Mouse (Mus musculus) erythroblast, embryonic 14.5 days (primary cell): ENCODE data around the gene Pik3r2. TPM values are rescaled to one million over a fixed set of nuclear protein-coding genes. Genes with fewer than 3 reads are reported as not detected.

Source experiments
- H3K27me3 ChIP-seq: 2 replicates; pipeline ENCODE4 v1.6.1; 2012; ENCODE audit warnings: inconsistent platforms; ENCODE audit not compliant: control insufficient read depth
- H3K36me3 ChIP-seq: 2 replicates; pipeline ENCODE4 v1.6.1; 2012; ENCODE audit warnings: mild to moderate bottlenecking, inconsistent platforms; ENCODE audit not compliant: control insufficient read depth
- H3K4me1 ChIP-seq: 2 replicates; pipeline ENCODE4 v1.6.1; 2012; ENCODE audit warnings: inconsistent platforms; ENCODE audit not compliant: control insufficient read depth
- H3K4me3 ChIP-seq: replicated peaks from 2 replicates; pipeline ENCODE3; 2012; ENCODE audit warnings: moderate library complexity, mild to moderate bottlenecking, inconsistent platforms
- H3K9me3 ChIP-seq: 2 replicates; pipeline ENCODE4 v1.6.1; 2012; ENCODE audit warnings: low read length, inconsistent platforms, mixed read lengths; ENCODE audit not compliant: control insufficient read depth
- GATA1 ChIP-seq: IDR thresholded peaks from 2 replicates; pipeline ENCODE4 v1.6.1; 2012; ENCODE audit warnings: low read length, inconsistent platforms, mixed read lengths
- TAL1 ChIP-seq: IDR thresholded peaks from 3 replicates; pipeline ENCODE4 v1.6.1; 2012; ENCODE audit warnings: low read length, inconsistent platforms, mixed read lengths
- polyA plus RNA-seq: library from polyadenylated mRNA; stranded (reverse); fragments of >175 nt; gene quantifications from 2 replicates; pipeline ENCODE4 v1.2.3, GENCODE M21; 2012

The Pik3r2 gene
- polyA plus RNA-seq, 1 experiment: 3.8 TPM

DNA sequence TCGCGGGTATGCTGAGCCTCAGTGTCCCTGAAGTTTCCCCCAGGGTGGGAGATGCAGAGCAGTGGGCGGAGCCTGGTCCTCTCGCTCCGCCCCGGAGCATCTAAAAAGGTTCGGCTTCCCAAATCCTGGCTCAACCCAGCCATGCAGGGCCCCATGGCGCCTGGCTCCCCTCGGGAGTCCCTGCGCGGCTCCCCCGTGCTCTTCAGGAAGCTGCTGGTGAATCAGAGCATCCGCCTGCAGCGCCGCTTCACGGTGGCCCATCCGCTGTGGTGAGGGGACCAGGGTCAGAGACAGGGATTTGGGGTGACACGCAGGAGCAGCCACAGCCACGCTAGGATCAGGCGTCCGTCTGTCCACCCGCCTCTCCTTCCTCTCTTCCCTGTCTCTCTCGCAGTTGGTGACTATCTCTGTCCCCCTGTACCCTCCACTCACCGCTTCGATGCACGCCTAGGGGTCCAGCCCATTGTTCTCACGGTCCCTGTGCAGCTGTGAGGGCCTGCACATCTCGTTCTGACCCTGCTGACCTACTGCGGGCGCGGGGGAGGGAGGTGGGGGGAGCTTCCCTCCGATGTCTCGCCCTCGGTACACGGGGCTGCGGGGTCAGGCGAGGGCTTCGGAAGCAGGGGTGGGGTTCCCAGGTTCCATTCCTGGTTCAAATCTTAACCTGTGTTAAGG lies 33.4 kb downstream of the Pik3r2 start:
- no peak overlapping the region for H3K4me3 ChIP-seq
- peaks cover 94% of the 10 kb centered on the region for H3K27me3 ChIP-seq
- TF ChIP-seq GATA1: no peak
- no peak for TF ChIP-seq TAL1

GRCm38 (mm10) chr8:70742176-70742575 lies 34.3 kb downstream of the Pik3r2 start:
- Histone ChIP-seq H3K4me1 (peaks cover 4% of the 10 kb centered on the region), H3K27me3 (peaks cover 90% of the 10 kb centered on the region), H3K36me3 (no peaks in the 10 kb centered on the region), H3K4me3 (no peak overlapping the region), H3K9me3 (no peaks in the 10 kb centered on the region; the same call in 1 of the 2 replicates)
- TF ChIP-seq TAL1: no peak
- no peak for TF ChIP-seq GATA1

More for the DNA sequence above, 33.4 kb downstream of the Pik3r2 start:
- Histone ChIP-seq H3K9me3 (no peaks in the 10 kb centered on the region; the same call in 1 of the 2 replicates), H3K36me3 (peaks cover 2% of the 10 kb centered on the region; the same call in 1 of the 2 replicates), H3K4me1 (peaks cover 4% of the 10 kb centered on the region)

GRCm38 (mm10) chr8:70741661-70742060 lies 34.9 kb downstream of the Pik3r2 start:
- peaks cover 4% of the 10 kb centered on the region for H3K4me1 ChIP-seq
- TF ChIP-seq TAL1 (no peak), GATA1 (no peak)
- no peaks in the 10 kb centered on the region for H3K36me3 ChIP-seq
- peaks cover 86% of the 10 kb centered on the region for H3K27me3 ChIP-seq
- H3K9me3 ChIP-seq: no peaks in the 10 kb centered on the region; the same call in 1 of the 2 replicates
- H3K4me3 ChIP-seq: no peak overlapping the region

- no peak for TF ChIP-seq GATA1
- TF ChIP-seq TAL1: no peak
- H3K27me3 ChIP-seq: peaks cover 55% of the 10 kb centered on the region
- no peaks in the 10 kb centered on the region for H3K36me3 ChIP-seq
- no peak overlapping the region for H3K4me3 ChIP-seq
- no peaks in the 10 kb centered on the region for H3K4me1 ChIP-seq
- no peaks in the 10 kb centered on the region; the same call in 1 of the 2 replicates for H3K9me3 ChIP-seq
Measured at GRCm38 (mm10) chr8:70738211-70738610, 38.3 kb downstream of the Pik3r2 start.

DNA sequence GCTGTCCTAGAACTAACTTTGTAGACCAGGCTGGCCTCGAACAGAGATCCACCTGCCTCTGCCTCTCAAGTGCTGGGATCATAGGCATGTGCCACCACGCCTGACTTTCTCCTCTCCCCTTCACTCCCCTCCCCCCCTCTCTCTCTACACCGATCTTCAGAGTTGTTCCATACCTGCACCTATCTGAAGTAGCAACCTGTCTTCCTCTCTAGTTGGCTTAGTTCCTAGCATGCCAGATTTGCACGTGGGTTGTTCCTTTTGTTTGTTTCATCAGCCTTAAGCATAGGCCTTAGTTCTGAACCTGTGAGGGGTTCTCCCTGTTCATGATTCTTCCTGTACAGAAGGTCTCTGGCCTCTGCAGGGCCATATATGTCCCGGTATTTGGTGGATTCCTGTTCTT lies 38.8 kb downstream of the Pik3r2 start:
- Histone ChIP-seq H3K36me3 (no peaks in the 10 kb centered on the region), H3K4me3 (no peak overlapping the region), H3K9me3 (no peaks in the 10 kb centered on the region), H3K27me3 (peaks cover 52% of the 10 kb centered on the region), H3K4me1 (no peaks in the 10 kb centered on the region)
- TF ChIP-seq GATA1 (no peak), TAL1 (no peak)

- H3K36me3 ChIP-seq: no peaks in the 10 kb centered on the region
- H3K27me3 ChIP-seq: peaks cover 54% of the 10 kb centered on the region
- H3K4me1 ChIP-seq: peaks cover 7% of the 10 kb centered on the region
- H3K4me3 ChIP-seq: no peak overlapping the region
- no peaks in the 10 kb centered on the region for H3K9me3 ChIP-seq
- TF ChIP-seq TAL1 (no peak), GATA1 (no peak)
Measured at GRCm38 (mm10) chr8:70730956-70731355, 45.6 kb downstream of the Pik3r2 start.

DNA sequence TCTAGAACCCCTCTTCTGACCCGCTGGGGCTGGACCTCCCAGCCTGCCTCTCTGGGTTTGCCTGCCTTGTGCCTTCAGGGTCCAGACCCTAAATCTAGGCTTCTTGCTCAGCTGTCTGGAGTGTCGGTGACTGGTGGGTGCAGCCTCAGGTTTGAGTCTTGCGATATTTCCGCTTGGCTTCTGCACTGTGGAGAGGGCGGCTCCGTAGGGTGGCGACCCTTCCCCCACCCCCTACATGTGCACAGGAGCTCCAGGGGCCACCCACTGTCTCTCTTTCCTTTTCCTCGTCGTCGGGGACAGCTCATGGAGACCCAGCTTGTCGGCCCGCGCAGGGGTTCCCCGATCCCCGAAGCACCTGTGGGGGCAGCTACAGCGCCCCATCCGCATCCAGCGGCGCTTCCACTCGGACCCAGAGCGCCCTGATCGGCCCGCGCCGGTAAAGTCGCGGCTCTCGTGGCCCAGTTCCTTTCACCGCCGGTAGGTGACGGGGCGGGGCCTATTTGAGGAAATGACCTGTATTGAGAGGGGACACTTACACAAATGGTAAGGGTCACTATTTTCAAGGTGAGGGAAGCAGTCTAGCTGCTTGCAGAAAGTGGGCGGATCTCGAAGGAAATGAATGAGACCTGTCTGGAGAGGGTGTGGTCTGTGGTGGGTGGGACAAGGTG lies 46.6 kb downstream of the Pik3r2 start:
- TF ChIP-seq TAL1: no peak
- TF ChIP-seq GATA1: no peak
- Histone ChIP-seq H3K27me3 (peaks cover 51% of the 10 kb centered on the region), H3K4me3 (peak overlapping the region; percentile 23)

DNA sequence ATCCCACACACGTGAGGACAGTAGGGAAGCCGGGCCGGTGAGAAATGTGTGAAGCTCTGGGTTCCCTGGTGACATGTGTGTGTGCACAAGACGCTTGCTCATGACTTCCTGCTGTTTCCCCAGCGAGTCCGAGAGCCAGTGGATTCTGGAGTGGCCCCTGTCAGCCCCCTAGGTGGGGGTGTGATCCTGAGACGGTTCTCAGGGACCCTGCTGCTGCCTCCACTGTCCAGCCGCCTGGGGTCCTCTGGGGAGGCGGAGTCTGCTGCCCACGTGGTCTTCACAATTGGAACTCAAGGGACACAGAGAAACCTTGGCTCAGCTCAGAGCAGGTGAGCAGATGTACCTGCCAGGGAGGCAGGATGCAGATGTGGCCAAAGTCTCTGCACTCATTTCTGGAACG lies 49.8 kb downstream of the Pik3r2 start:
- Histone ChIP-seq H3K36me3 (no peaks in the 10 kb centered on the region), H3K4me1 (peaks cover 7% of the 10 kb centered on the region), H3K9me3 (no peaks in the 10 kb centered on the region), H3K27me3 (peaks cover 44% of the 10 kb centered on the region), H3K4me3 (no peak overlapping the region)
- TF ChIP-seq TAL1: no peak
- no peak for TF ChIP-seq GATA1

More for the DNA sequence above, 46.6 kb downstream of the Pik3r2 start:
- no peaks in the 10 kb centered on the region for H3K36me3 ChIP-seq
- H3K4me1 ChIP-seq: peaks cover 7% of the 10 kb centered on the region
- H3K9me3 ChIP-seq: no peaks in the 10 kb centered on the region

DNA sequence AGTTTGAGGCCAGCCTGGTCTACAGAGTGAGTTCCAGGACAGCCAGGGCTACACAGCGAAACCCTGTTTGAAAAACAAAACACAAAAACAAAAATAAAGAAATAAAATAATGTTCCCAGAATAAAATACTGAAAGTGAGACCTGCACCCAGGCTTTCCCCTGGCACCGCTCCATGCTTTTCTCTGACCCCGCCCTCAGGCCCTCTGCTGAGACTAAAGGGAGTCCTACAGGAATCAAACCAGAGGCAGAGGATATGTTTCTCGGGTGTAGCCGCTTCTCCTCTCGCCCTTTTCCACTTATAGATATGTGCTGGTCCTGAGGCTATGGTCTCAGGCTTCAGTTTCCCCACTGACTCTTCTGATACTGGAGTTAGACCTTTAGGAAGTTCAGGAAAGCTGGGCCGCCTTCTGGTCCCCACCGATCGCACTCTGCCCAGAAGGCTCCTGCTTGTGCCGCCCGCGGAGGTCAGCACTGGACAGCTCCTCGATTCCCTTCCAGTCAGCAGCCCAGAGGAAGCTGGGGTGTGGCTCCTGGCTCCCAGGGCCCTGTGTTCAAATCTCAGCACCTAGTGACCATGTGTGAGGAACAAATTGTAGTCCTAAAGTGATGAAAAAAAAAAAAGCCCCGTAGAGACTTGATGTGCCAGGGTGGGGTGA lies 50.6 kb downstream of the Pik3r2 start:
- TF ChIP-seq GATA1 (no peak), TAL1 (no peak)
- Histone ChIP-seq H3K27me3 (peaks cover 39% of the 10 kb centered on the region), H3K9me3 (no peaks in the 10 kb centered on the region), H3K36me3 (no peaks in the 10 kb centered on the region), H3K4me3 (no peak overlapping the region), H3K4me1 (peaks cover 7% of the 10 kb centered on the region)
